19 mouse cellular contexts compared by ENCODE assay signal in genomic region chr12:34806528-34806927, GRCm38 (mm10).
DNase-seq lines count a peak whose midpoint lies in the region; TF ChIP-seq lines count a peak whose summit lies in the region.
"Had no signal": no experiment of that assay in that cellular context is flagged by ENCODE, and none has a peak within 500 bp of the region (broad histone marks: within the 10 kb centered on the region; RNA-seq: fewer than 3 reads in every experiment).

No protein-coding gene starts in this region.

- no peak overlapping the region for H3K4me2 ChIP-seq in CH12.LX (ENCODE audit: insufficient read depth, low read depth, poor library complexity, severe bottlenecking)
- H3K4me2 ChIP-seq: embryonic facial prominence, embryonic 12.5 days; forebrain, embryonic 15.5 days; heart, embryonic 13.5 days; hindbrain, embryonic 12.5 days; intestine, embryonic 15.5 days had no signal

- TF ChIP-seq EP300 in CH12.LX (IDR thresholded peaks at IDR 0.05; ENCODE audit: low read length): no peak

- no peaks in the 10 kb centered on the region for H3K9me3 ChIP-seq in CH12.LX (replicated peaks; ENCODE audit: low read length)
- H3K9me3 ChIP-seq: embryonic facial prominence, embryonic 12.5 days; forebrain, embryonic 15.5 days; heart, embryonic 13.5 days; hindbrain, embryonic 12.5 days; intestine, embryonic 15.5 days had no signal

- H3K9ac ChIP-seq in CH12.LX (ENCODE audit: insufficient read depth, low read depth): no peak overlapping the region
- H3K9ac ChIP-seq: embryonic facial prominence, embryonic 12.5 days; forebrain, embryonic 15.5 days; heart, embryonic 13.5 days; hindbrain, embryonic 12.5 days; intestine, embryonic 15.5 days had no signal

- no peak for TF ChIP-seq POLR2A in CH12.LX (IDR thresholded peaks at IDR 0.05; ENCODE audit: low read depth, low read length)

- no peak overlapping the region for H3K27ac ChIP-seq in CH12.LX (ENCODE audit: insufficient read depth, low read depth)
- H3K27ac ChIP-seq: embryonic facial prominence, embryonic 12.5 days; forebrain, embryonic 15.5 days; heart, embryonic 13.5 days; hindbrain, embryonic 12.5 days; intestine, embryonic 15.5 days had no signal

- no peak for TF ChIP-seq CTCF in CH12.LX (conservative IDR thresholded peaks at IDR 0.05 in 1 of 2, IDR thresholded peaks at IDR 0.05 in 1 of 2; ENCODE audit: low read depth in 2 of 2, low read length in 2 of 2)

- intact Hi-C loops in gastrocnemius, postnatal 14 days (cut with DNase I; ENCODE audit: low total_unique reads): no loop called here

- DNase-seq in spleen, postnatal 36 days (ENCODE audit: low spot score in 2 of 2): peak; percentile 20 to 39
- no peak for DNase-seq in spleen, postnatal 4 days (ENCODE audit: low spot score in 2 of 2)
- DNase-seq in CH12.LX (ENCODE audit: extremely low read depth): peak; percentile 24
- peak; percentile 37 for DNase-seq in induced T-regulatory cell, adult 2 months (ENCODE audit: low read depth)
- peak; percentile 61 for DNase-seq in splenic B cell, adult 2 months (ENCODE audit: low read depth, low spot score)
- DNase-seq in thymus, postnatal 10 days (ENCODE audit: low spot score in 2 of 2): no peak
- DNase-seq in gastrocnemius, postnatal 14 days: no peak
- DNase-seq in cerebellum, postnatal 36 days: no peak
- DNase-seq: adrenal gland, postnatal 10 days; B cell, adult 2 months; cerebellum, adult 11 months; cerebellum, adult 8-10 months; cerebellum, postnatal 14 days; heart, postnatal 36 days had no signal

- no peaks in the 10 kb centered on the region for H3K79me2 ChIP-seq in CH12.LX (replicated peaks; ENCODE audit: control insufficient read depth, extremely low read depth, insufficient read depth, poor library complexity, severe bottlenecking)

- dilution Hi-C loops in CH12.LX (cut with MboI; ENCODE audit: extremely low pct_ligation_motif_present, extremely low pct_unique_long_range_greater_than_20kb, low sequenced_read_pairs): no loop called here

- peaks cover 7 to 34% of the 10 kb centered on the region in 2 experiments for H3K4me1 ChIP-seq in CH12.LX (ENCODE audit: control insufficient read depth in 1 of 2, insufficient read depth in 2 of 2)
- H3K4me1 ChIP-seq: embryonic facial prominence, embryonic 12.5 days; forebrain, embryonic 15.5 days; heart, embryonic 13.5 days; hindbrain, embryonic 12.5 days; intestine, embryonic 15.5 days had no signal

- in situ Hi-C loops in CH12.LX (cut with MboI; ENCODE audit: low pct_ligation_motif_present, low pct_unique_long_range_greater_than_20kb, low sequenced_read_pairs): no loop called here

- H3K4me3 ChIP-seq in CH12.LX (replicated peaks in 1 of 3; ENCODE audit: low read depth in 2 of 3, low read length in 2 of 3, poor library complexity in 1 of 3): no peak overlapping the region
- H3K4me3 ChIP-seq: embryonic facial prominence, embryonic 12.5 days; forebrain, embryonic 15.5 days; heart, embryonic 13.5 days; hindbrain, embryonic 12.5 days; intestine, embryonic 15.5 days had no signal

- H3K36me3 ChIP-seq in CH12.LX (replicated peaks in 1 of 2; ENCODE audit: control insufficient read depth in 1 of 2, insufficient read depth in 1 of 2, low read length in 1 of 2): no peaks in the 10 kb centered on the region
- H3K36me3 ChIP-seq in splenic B cell, adult 2 months (ENCODE audit: control insufficient read depth, insufficient read depth, low read length, poor library complexity, severe bottlenecking): no peaks in the 10 kb centered on the region
- H3K36me3 ChIP-seq: embryonic facial prominence, embryonic 12.5 days; forebrain, embryonic 15.5 days; heart, embryonic 13.5 days; hindbrain, embryonic 12.5 days; intestine, embryonic 15.5 days had no signal

- TF ChIP-seq RAD21 in CH12.LX (IDR thresholded peaks at IDR 0.05; ENCODE audit: low read depth, low read length): no peak

- H3K27me3 ChIP-seq in CH12.LX (replicated peaks): no peaks in the 10 kb centered on the region
- H3K27me3 ChIP-seq in splenic B cell, adult 2 months (ENCODE audit: control insufficient read depth, insufficient read depth, low read length, poor library complexity, severe bottlenecking): no peaks in the 10 kb centered on the region
- H3K27me3 ChIP-seq: embryonic facial prominence, embryonic 12.5 days; forebrain, embryonic 15.5 days; heart, embryonic 13.5 days; hindbrain, embryonic 12.5 days; intestine, embryonic 15.5 days had no signal

TF ChIP-seq in CH12.LX, 34 proteins besides CTCF, POLR2A, EP300 and RAD21:
- TF ChIP-seq MXI1 (IDR thresholded peaks at IDR 0.05; ENCODE audit: low read depth, low read length) (no peak), HCFC1 (IDR thresholded peaks at IDR 0.05; ENCODE audit: low read depth, low read length) (no peak), ZNF384 (IDR thresholded peaks at IDR 0.05; ENCODE audit: low read depth, low read length) (no peak), ZKSCAN1 (IDR thresholded peaks at IDR 0.05; ENCODE audit: borderline replicate concordance, low read depth, low read length) (no peak), TCF12 (IDR thresholded peaks at IDR 0.05; ENCODE audit: low read depth, low read length) (no peak), UBTF (IDR thresholded peaks at IDR 0.05; ENCODE audit: low read depth, low read length) (no peak), BHLHE40 (IDR thresholded peaks at IDR 0.05; ENCODE audit: low read depth, low read length) (no peak)

Comparison
In these comparisons a context has a peak if more than half of its experiments do, and no peak if none do; other contexts are left out.
1. DNase-seq: peak in spleen, postnatal 36 days (2 of 2), CH12.LX (single experiment), induced T-regulatory cell, adult 2 months (single experiment) and splenic B cell, adult 2 months (single experiment); none in spleen, postnatal 4 days (0 of 2), thymus, postnatal 10 days (0 of 2), gastrocnemius, postnatal 14 days (single experiment) and cerebellum, postnatal 36 days (0 of 2).